Mouse (Mus musculus) ES-E14 (cell line): ENCODE data around the gene Akr1e1.

Experiments used
- HCFC1 ChIP-seq: IDR thresholded peaks from 2 replicates; pipeline ENCODE4 v1.6.1; 2012; ENCODE audit warnings: low read length, inconsistent platforms, borderline replicate concordance; ENCODE audit not compliant: insufficient read depth
- ZC3H11A ChIP-seq: IDR thresholded peaks from 2 replicates; pipeline ENCODE4 v1.6.1; 2012; ENCODE audit warnings: low read depth, mild to moderate bottlenecking, inconsistent platforms, low read length, borderline replicate concordance

DNA sequence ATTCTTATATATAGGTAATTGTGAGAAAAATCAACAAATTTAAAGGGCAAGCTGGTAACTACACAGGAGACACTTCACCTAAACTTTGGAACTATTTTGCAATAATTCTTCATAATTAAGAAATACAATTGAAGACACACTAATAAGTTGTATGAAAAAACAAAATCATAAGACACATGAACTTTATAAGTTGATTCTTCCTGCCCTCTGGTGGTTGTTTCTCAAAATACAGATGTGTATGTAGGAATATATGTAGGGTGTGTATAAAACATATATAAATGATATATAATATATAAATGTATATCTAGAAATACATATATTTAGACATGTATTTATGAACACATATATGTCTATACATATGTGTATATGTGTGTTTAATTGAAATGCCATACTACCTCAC is 1.9 kb upstream of the Akr1e1 start:
- TF ChIP-seq HCFC1: no peak
- TF ChIP-seq ZC3H11A: 0 out of 2 replicates have a peak, but pooled peaks have one; percentile 22
